In genomic region chrX:52987905-52988783, GRCm38 (mm10) we compare ENCODE assay signal across 8 mouse cellular contexts. TPM values are rescaled to one million over a fixed set of nuclear protein-coding genes. Genes with fewer than 3 reads are reported as not detected.
DNase-seq lines count a peak whose midpoint lies in the region; ATAC-seq lines count a peak whose summit lies in the region.

Gene Hprt (plus strand): TSS chrX:52988137.

- H3K27ac ChIP-seq in hindbrain, embryonic 12.5 days, result peak within 1 kb of the TSS; percentile 91

- peak within 1 kb of the TSS; percentile 62 for H3K4me3 ChIP-seq in hindbrain, embryonic 12.5 days

- no peaks in the 10 kb centered on the region; the same call in 1 of the 2 replicates for H3K4me1 ChIP-seq in hindbrain, embryonic 12.5 days

- no peaks in the 10 kb centered on the region for H3K36me3 ChIP-seq in hindbrain, embryonic 12.5 days

- peak within 1 kb of the TSS; percentile 68 for H3K9ac ChIP-seq in hindbrain, embryonic 12.5 days

- WGBS in hindbrain, embryonic 12.5 days, result 18% methylated on average over 55 of the region's 72 CpGs

- peak within 1 kb of the TSS; percentile 48 for H3K4me2 ChIP-seq in hindbrain, embryonic 12.5 days (replicated peaks)

- H3K9me3 ChIP-seq in hindbrain, embryonic 12.5 days (replicated peaks), result no peaks in the 10 kb centered on the region

- ATAC-seq in hindbrain, embryonic 12.5 days (ENCODE audit: low FRiP score), result peak; percentile 96

- peak; percentile 89 for DNase-seq in T-cell, adult 2 months (ENCODE audit: low spot score)
- DNase-seq in cerebellum, postnatal 14 days, result peak; percentile 85 to 88
- DNase-seq in frontal cortex, postnatal 14 days (ENCODE audit: low spot score in 2 of 2), result peak; percentile 72 to 74
- DNase-seq in layer of hippocampus, postnatal 36 days, result peak; percentile 81 to 84
- peak; percentile 88 for DNase-seq in lung, postnatal 25 days (ENCODE audit: low spot score)
- peak; percentile 58 for DNase-seq in retina, adult 2 months (ENCODE audit: low read depth, low spot score)
- DNase-seq in thymus, postnatal 25 days, result peak; percentile 91

- no peaks in the 10 kb centered on the region for H3K27me3 ChIP-seq in hindbrain, embryonic 12.5 days

RNA-seq across cellular contexts. Expression of gene Hprt, which starts in this region (rescaled TPM):
- polyA plus RNA-seq in hindbrain, embryonic 12.5 days (2016; fragmentation: Nextera tagmentation; extraction: Ambion mirVana), result 54.8 and 57.3 TPM in 2 replicates
- total RNA-seq in layer of hippocampus, postnatal 36 days (2021), result 100 to 1,000 TPM; 138 to 144 TPM

Comparison
In these comparisons a context has a peak if more than half of its experiments do, and no peak if none do; other contexts are left out.
1. Peak in every context shown above with its lines: DNase-seq, ATAC-seq, H3K4me3 ChIP-seq and H3K27ac ChIP-seq.